Mouse (Mus musculus) heart, adult 11 months (tissue): ENCODE data around the gene Triobp.

Source experiments
- DNase-seq: peaks from one replicate; pipeline ENCODE4 v3.0.0; 2022

Triobp gene

GRCm38 (mm10) chr15:78947657-78948056 is at the start of gene Triobp:
TSS of gene Triobp (plus strand) at chr15:78947724.
- DNase-seq, result peak; percentile 99

GRCm38 (mm10) chr15:78898507-78899001 is 49.0 kb upstream of the Triobp start:
- no peak for DNase-seq

- no peak for DNase-seq
Measured at GRCm38 (mm10) chr15:78899409-78899739, 48.1 kb upstream of the Triobp start, which contains the start of gene Gm49510. TSS of gene Gm49510 (plus strand) at chr15:78899667.

- peak; percentile 98 for DNase-seq
Measured at GRCm38 (mm10) chr15:78899740-78900584, 47.6 kb upstream of the Triobp start, which contains the start of gene Sh3bp1. TSS of gene Sh3bp1 (plus strand) at chr15:78899768.

GRCm38 (mm10) chr15:78900585-78901421 is 46.7 kb upstream of the Triobp start:
- peak; percentile 96 for DNase-seq

GRCm38 (mm10) chr15:78901422-78901789 is 46.1 kb upstream of the Triobp start:
- DNase-seq, result no peak

- DNase-seq, result peak; percentile 96
Measured at GRCm38 (mm10) chr15:78903243-78903642, 44.3 kb upstream of the Triobp start.

GRCm38 (mm10) chr15:78908399-78908798 is 39.1 kb upstream of the Triobp start:
- DNase-seq, result no peak

GRCm38 (mm10) chr15:78908982-78909381 is 38.5 kb upstream of the Triobp start:
- DNase-seq, result no peak

GRCm38 (mm10) chr15:78912040-78912439 is 35.5 kb upstream of the Triobp start:
- DNase-seq, result no peak

- peak; percentile 99 for DNase-seq
Measured at GRCm38 (mm10) chr15:78913632-78914090, 33.9 kb upstream of the Triobp start, which contains the start of gene Pdxp. TSS of gene Pdxp (plus strand) at chr15:78913919.

GRCm38 (mm10) chr15:78914091-78914822 is 33.3 kb upstream of the Triobp start:
- peak; percentile 94 for DNase-seq

- no peak for DNase-seq
Measured at GRCm38 (mm10) chr15:78914823-78915659, 32.5 kb upstream of the Triobp start.

GRCm38 (mm10) chr15:78915660-78916017 is 31.9 kb upstream of the Triobp start:
- DNase-seq, result peak; percentile 98

- DNase-seq, result peak; percentile 92
Measured at GRCm38 (mm10) chr15:78916052-78916826, 31.3 kb upstream of the Triobp start.

GRCm38 (mm10) chr15:78918126-78918525 is 29.4 kb upstream of the Triobp start:
- DNase-seq, result peak; percentile 92

- DNase-seq, result no peak
Measured at GRCm38 (mm10) chr15:78919914-78920313, 27.6 kb upstream of the Triobp start.

- DNase-seq, result no peak
Measured at GRCm38 (mm10) chr15:78922700-78923099, 24.8 kb upstream of the Triobp start.

GRCm38 (mm10) chr15:78923585-78923984 is 23.9 kb upstream of the Triobp start:
- peak; percentile 94 for DNase-seq

- peak; percentile 89 for DNase-seq
Measured at GRCm38 (mm10) chr15:78925129-78925528, 22.4 kb upstream of the Triobp start.
